Mouse (Mus musculus): ENCODE measurements around the gene Slc44a4.

DNA sequence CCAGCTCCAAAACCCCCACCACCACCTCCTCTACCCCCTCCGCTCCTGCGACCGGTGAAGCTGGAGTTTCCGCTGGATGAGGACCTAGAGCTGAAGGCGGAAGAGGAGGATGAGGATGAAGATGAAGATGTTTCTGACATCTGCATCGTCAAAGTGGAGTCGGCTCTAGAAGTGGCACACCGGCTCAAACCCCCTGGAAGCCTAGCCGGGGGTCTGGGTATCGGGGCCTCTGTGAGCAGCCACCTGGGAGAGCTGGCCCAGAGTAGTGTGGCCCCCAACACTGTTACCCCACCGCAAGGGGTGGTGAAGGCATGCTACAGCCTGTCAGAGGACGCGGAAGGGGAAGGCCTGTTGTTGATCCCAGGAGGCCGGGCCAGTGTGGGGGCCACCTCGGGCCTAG, 18.5 kb upstream of the Slc44a4 start:
- TF ChIP-seq POLR2A (IDR thresholded peaks at IDR 0.05; ENCODE audit: control insufficient read depth, extremely low read depth, insufficient read depth, low read length, poor library complexity), result no peak
- TF ChIP-seq CTCF (IDR thresholded peaks at IDR 0.05; ENCODE audit: borderline replicate concordance, control insufficient read depth, extremely low read depth, insufficient read depth, low read length, poor library complexity), result no peak
